Mouse (Mus musculus): ENCODE results near the gene Runx1.

- TF ChIP-seq FLI1 (IDR thresholded peaks at IDR 0.05; ENCODE audit: low read length) = no peak
- TF ChIP-seq GATA1 (IDR thresholded peaks at IDR 0.05; ENCODE audit: borderline replicate concordance, low read length) = no peak
Observed at GRCm38 (mm10) chr16:92863179-92863578, 37.2 kb upstream of the Runx1 start.

All from megakaryocyte, embryonic 14.5 days (primary cell).